Mouse (Mus musculus): ENCODE results near the gene Sh3pxd2a. TPM values are rescaled to one million over a fixed set of nuclear protein-coding genes. Genes with fewer than 3 reads are reported as not detected.

Gene Sh3pxd2a
- total and polyA plus RNA-seq, 3 experiments = 3.9 to 11.3 TPM; not detected in 1

DNA sequence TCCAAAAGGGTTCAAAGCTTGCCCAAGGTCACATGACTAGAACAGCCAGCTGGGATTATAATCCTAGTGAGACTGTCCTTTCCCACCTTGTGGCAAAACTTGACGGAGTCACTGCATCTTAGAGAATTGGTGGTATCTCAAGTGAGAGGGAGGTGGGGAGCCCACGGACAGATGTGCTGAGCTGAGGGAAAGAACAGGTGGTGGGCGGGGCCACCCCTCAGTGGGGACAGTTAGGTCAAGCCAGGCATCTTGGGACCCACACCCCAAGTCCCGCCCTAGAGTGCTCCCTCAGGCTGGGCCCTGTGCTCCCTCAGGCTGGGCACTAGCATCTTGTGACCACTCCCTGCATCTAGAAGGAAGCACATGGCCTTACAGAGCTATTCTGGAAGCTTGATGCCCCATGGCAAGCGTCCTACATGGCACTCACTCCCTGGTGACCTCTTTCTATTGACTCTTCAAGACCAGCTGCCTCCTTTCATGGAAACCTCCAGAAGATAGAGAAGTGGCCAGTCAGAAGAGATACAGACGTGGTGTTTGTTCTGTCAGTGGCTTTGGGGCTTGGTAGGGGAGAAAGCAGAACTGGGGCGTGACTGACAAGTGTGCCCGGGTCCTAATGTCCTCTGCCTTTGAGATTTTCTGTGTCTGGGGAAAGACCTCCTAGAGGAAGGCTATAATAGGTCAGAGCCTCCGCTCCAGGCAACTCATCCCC, 24.3 kb downstream of the Sh3pxd2a start:
- DNase-seq (ENCODE audit: low read depth, low spot score) = no peak
- no peak for TF ChIP-seq EP300 (IDR thresholded peaks at IDR 0.05; ENCODE audit: low read depth in 1 of 2, low read length in 2 of 2)
- no peak for TF ChIP-seq BHLHE40 (IDR thresholded peaks at IDR 0.05; ENCODE audit: borderline replicate concordance, low read depth, low read length)
- no peak for TF ChIP-seq SMC3 (IDR thresholded peaks at IDR 0.05; ENCODE audit: low read depth, low read length)
- no peak for TF ChIP-seq ETS1 (IDR thresholded peaks at IDR 0.05; ENCODE audit: low read depth, low read length)
- no peak for TF ChIP-seq ZC3H11A (IDR thresholded peaks at IDR 0.05; ENCODE audit: low read depth, low read length)
- TF ChIP-seq POLR2A (IDR thresholded peaks at IDR 0.05; ENCODE audit: control insufficient read depth in 1 of 2, insufficient read depth in 1 of 2, low read depth in 1 of 2, low read length in 2 of 2, poor library complexity in 1 of 2) = no peak
- TF ChIP-seq JUND (IDR thresholded peaks at IDR 0.05; ENCODE audit: low read depth, low read length) = no peak
- no peak for TF ChIP-seq MXI1 (IDR thresholded peaks at IDR 0.05; ENCODE audit: low read depth, low read length)
- TF ChIP-seq TCF12 (IDR thresholded peaks at IDR 0.05; ENCODE audit: low read depth, low read length) = no peak
- TF ChIP-seq CHD2 (IDR thresholded peaks at IDR 0.05; ENCODE audit: low read length) = no peak
- TF ChIP-seq GABPA (IDR thresholded peaks at IDR 0.05; ENCODE audit: low read depth, low read length) = no peak
- TF ChIP-seq ZMIZ1 (IDR thresholded peaks at IDR 0.05; ENCODE audit: low read depth, low read length) = no peak
- TF ChIP-seq MAZ (IDR thresholded peaks at IDR 0.05; ENCODE audit: low read depth, low read length) = no peak
- H3K27ac ChIP-seq (ENCODE audit: control insufficient read depth, low read depth, low read length) = no peak overlapping the region
- H3K79me2 ChIP-seq (ENCODE audit: control insufficient read depth, insufficient read depth, low read length, poor library complexity) = no peaks in the 10 kb centered on the region
- H3K9me3 ChIP-seq (replicated peaks; ENCODE audit: insufficient read depth, low read length) = no peaks in the 10 kb centered on the region
- no peaks in the 10 kb centered on the region for H3K36me3 ChIP-seq (ENCODE audit: control insufficient read depth in 1 of 2, insufficient read depth in 2 of 2, low read length in 2 of 2)
- no peaks in the 10 kb centered on the region for H3K4me1 ChIP-seq (ENCODE audit: control insufficient read depth in 1 of 2, insufficient read depth in 2 of 2, low read length in 2 of 2)
- H3K4me3 ChIP-seq (ENCODE audit: control insufficient read depth in 1 of 2, insufficient read depth in 1 of 2, low read depth in 2 of 2, low read length in 2 of 2) = no peak overlapping the region
- no peak overlapping the region for H3K9ac ChIP-seq (ENCODE audit: control insufficient read depth, low read depth, low read length, poor library complexity, severe bottlenecking)
- peaks cover 0 to 2% of the 10 kb centered on the region in 2 experiments; a peak in 1 of 4 replicates for H3K27me3 ChIP-seq (ENCODE audit: control insufficient read depth in 1 of 2, insufficient read depth in 2 of 2, low read length in 2 of 2)

DNA sequence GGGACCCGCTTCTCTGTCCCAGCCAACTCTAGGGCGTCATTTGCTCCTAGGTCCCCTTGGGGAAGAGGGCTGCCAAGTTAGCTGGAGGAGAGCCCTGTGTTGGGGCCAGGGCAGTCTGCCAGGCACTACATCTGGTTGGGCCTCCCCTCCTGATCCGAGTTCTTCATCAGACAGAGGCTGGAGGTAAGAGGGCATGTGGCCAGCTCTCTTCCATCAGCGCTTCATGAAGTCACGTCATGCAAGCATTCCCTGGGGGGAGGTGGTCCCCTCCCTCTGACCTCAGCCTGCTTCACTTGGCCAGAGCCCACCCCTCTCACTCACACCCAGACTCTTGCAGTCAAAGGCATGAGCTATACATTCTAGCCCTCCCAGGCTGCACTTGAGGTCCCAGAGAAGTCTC, 25.8 kb downstream of the Sh3pxd2a start:
- TF ChIP-seq ZMIZ1 (IDR thresholded peaks at IDR 0.05; ENCODE audit: low read depth, low read length) = no peak
- TF ChIP-seq EP300 (IDR thresholded peaks at IDR 0.05; ENCODE audit: low read depth in 1 of 2, low read length in 2 of 2) = no peak
- no peak for TF ChIP-seq MEF2A (IDR thresholded peaks at IDR 0.05; ENCODE audit: extremely low read depth, insufficient replicate concordance, low read depth, low read length, poor library complexity, severe bottlenecking)
- no peak for TF ChIP-seq CHD2 (IDR thresholded peaks at IDR 0.05; ENCODE audit: low read length)
- no peak for TF ChIP-seq ZNF384 (IDR thresholded peaks at IDR 0.05; ENCODE audit: low read depth, low read length)
- no peak for TF ChIP-seq GABPA (IDR thresholded peaks at IDR 0.05; ENCODE audit: low read depth, low read length)
- TF ChIP-seq ETS1 (IDR thresholded peaks at IDR 0.05; ENCODE audit: low read depth, low read length) = no peak
- TF ChIP-seq MAFK (IDR thresholded peaks at IDR 0.05; ENCODE audit: borderline replicate concordance, low read depth, low read length) = no peak
- TF ChIP-seq USF2 (IDR thresholded peaks at IDR 0.05; ENCODE audit: borderline replicate concordance in 1 of 2, insufficient read depth in 1 of 2, low read depth in 1 of 2, low read length in 2 of 2) = no peak
- no peak for TF ChIP-seq E2F4 (IDR thresholded peaks at IDR 0.05; ENCODE audit: borderline replicate concordance, low read depth, low read length)
- TF ChIP-seq CTCF (IDR thresholded peaks at IDR 0.05 in 2 of 3, conservative IDR thresholded peaks at IDR 0.05 in 1 of 3; ENCODE audit: control insufficient read depth in 1 of 3, insufficient read depth in 1 of 3, low read depth in 2 of 3, low read length in 3 of 3, poor library complexity in 1 of 3, severe bottlenecking in 1 of 3) = no peak
- TF ChIP-seq POLR2AphosphoS5 (IDR thresholded peaks at IDR 0.05; ENCODE audit: borderline replicate concordance, low read depth, low read length) = no peak
- Histone ChIP-seq H3K9ac (ENCODE audit: control insufficient read depth, low read depth, low read length, poor library complexity, severe bottlenecking) (no peak overlapping the region), H3K27me3 (ENCODE audit: control insufficient read depth in 1 of 2, insufficient read depth in 2 of 2, low read length in 2 of 2) (peaks cover 0 to 2% of the 10 kb centered on the region in 2 experiments; a peak in 1 of 4 replicates), H3K9me3 (replicated peaks; ENCODE audit: insufficient read depth, low read length) (no peaks in the 10 kb centered on the region), H3K36me3 (ENCODE audit: control insufficient read depth in 1 of 2, insufficient read depth in 2 of 2, low read length in 2 of 2) (no peaks in the 10 kb centered on the region), H3K79me2 (ENCODE audit: control insufficient read depth, insufficient read depth, low read length, poor library complexity) (no peaks in the 10 kb centered on the region), H3K4me3 (ENCODE audit: control insufficient read depth in 1 of 2, insufficient read depth in 1 of 2, low read depth in 2 of 2, low read length in 2 of 2) (no peak overlapping the region), H3K4me1 (ENCODE audit: control insufficient read depth in 1 of 2, insufficient read depth in 2 of 2, low read length in 2 of 2) (no peaks in the 10 kb centered on the region), H3K27ac (ENCODE audit: control insufficient read depth, low read depth, low read length) (no peak overlapping the region)
- no peak for DNase-seq (ENCODE audit: low read depth, low spot score)
